Mouse (Mus musculus): ENCODE results near the gene Mob3a.

Gene Mob3a

GRCm38 (mm10) chr10:80701721-80702535 is at the start of gene Mob3a, which contains the start of gene Izumo4:
TSS of gene Mob3a (minus strand) at chr10:80701977.
TSS of gene Izumo4 (plus strand) at chr10:80702184.
- peak; percentile 100 for DNase-seq

- DNase-seq, result peak; percentile 99
These were observed 49.5 kb upstream of the Mob3a start for GRCm38 (mm10) chr10:80751188-80751832.

- DNase-seq, result no peak
These were observed 46.8 kb upstream of the Mob3a start for GRCm38 (mm10) chr10:80748609-80749008.

- DNase-seq, result peak; percentile 96
These were observed 45.6 kb upstream of the Mob3a start for GRCm38 (mm10) chr10:80747410-80747809.

- DNase-seq, result peak; percentile 96
These were observed 42.5 kb upstream of the Mob3a start for GRCm38 (mm10) chr10:80744262-80744661.

GRCm38 (mm10) chr10:80742180-80742978 is 40.6 kb upstream of the Mob3a start, which contains the start of gene Ap3d1:
TSS of gene Ap3d1 (minus strand) at chr10:80742264.
- peak; percentile 100 for DNase-seq

- DNase-seq, result no peak
These were observed 39.9 kb upstream of the Mob3a start for GRCm38 (mm10) chr10:80741634-80742179.

GRCm38 (mm10) chr10:80741146-80741545 is 39.4 kb upstream of the Mob3a start:
- peak; percentile 94 for DNase-seq

- DNase-seq, result no peak
These were observed 36.9 kb upstream of the Mob3a start for GRCm38 (mm10) chr10:80738657-80739056.

- no peak for DNase-seq
These were observed 35.0 kb upstream of the Mob3a start for GRCm38 (mm10) chr10:80736731-80737130.

GRCm38 (mm10) chr10:80732611-80733101 is 30.9 kb upstream of the Mob3a start:
- no peak for DNase-seq

GRCm38 (mm10) chr10:80727369-80728127 is 25.8 kb upstream of the Mob3a start:
- no peak for DNase-seq

GRCm38 (mm10) chr10:80717281-80717680 is 15.5 kb upstream of the Mob3a start:
- no peak for DNase-seq

- DNase-seq, result no peak
These were observed 9.1 kb upstream of the Mob3a start for GRCm38 (mm10) chr10:80710834-80711233.

- no peak for DNase-seq
These were observed 3.7 kb upstream of the Mob3a start for GRCm38 (mm10) chr10:80705479-80705878.

- DNase-seq, result no peak
These were observed 3.3 kb upstream of the Mob3a start for GRCm38 (mm10) chr10:80705033-80705432.

GRCm38 (mm10) chr10:80704418-80704817 is 2.6 kb upstream of the Mob3a start:
- no peak for DNase-seq

GRCm38 (mm10) chr10:80703643-80704042 is 1.9 kb upstream of the Mob3a start:
- peak; percentile 96 for DNase-seq

- peak; percentile 100 for DNase-seq
These were observed 986 bp upstream of the Mob3a start for GRCm38 (mm10) chr10:80702536-80703390.

- DNase-seq, result no peak
These were observed 1.0 kb downstream of the Mob3a start for GRCm38 (mm10) chr10:80700732-80701131.

GRCm38 (mm10) chr10:80700038-80700504 is 1.7 kb downstream of the Mob3a start:
- no peak for DNase-seq
